Comparison of ENCODE assay signal across 37 mouse cellular contexts in the genomic region with DNA sequence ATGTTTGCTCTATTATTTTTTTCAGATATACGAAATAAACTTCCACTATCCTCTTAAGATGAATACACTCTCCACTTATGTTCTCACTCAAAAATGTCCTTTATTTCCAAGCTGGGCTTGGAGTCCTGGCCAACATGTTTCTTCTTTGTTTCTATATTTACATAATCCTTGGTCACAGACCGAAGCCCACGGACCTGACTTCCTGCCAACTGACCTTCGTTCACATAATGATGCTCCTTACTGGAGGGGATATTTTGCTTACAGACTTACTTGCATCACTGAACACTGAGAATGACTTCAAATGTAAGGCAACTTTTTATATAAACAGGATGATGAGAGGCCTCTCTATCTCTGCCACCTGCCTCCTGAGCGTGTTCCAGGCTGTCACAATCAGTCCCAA. TPM values are rescaled to one million over a fixed set of nuclear protein-coding genes. Genes with fewer than 3 reads are reported as not detected.
DNase-seq lines count a peak whose midpoint lies in the region; ATAC-seq and TF ChIP-seq lines count a peak whose summit lies in the region.
"Had no signal": no experiment of that assay in that cellular context is flagged by ENCODE, and none has a peak within 500 bp of the region (broad histone marks: within the 10 kb centered on the region; RNA-seq: fewer than 3 reads in every experiment).

No protein-coding gene starts in this region.

- peak; percentile 74 for DNase-seq in kidney, adult 11 months
- peak; percentile 0 for DNase-seq in midbrain, postnatal 0 days (ENCODE audit: low spot score)
- peak; percentile 75 to 88 for DNase-seq in kidney, postnatal 25 days
- DNase-seq: adrenal gland, postnatal 25 days; cerebellum, adult 18-20 months; forebrain, postnatal 0 days; heart, postnatal 14 days; layer of hippocampus, adult 9-11 months; lung, embryonic 14.5 days; lung, postnatal 14 days; retina, postnatal 1 day; right cerebral cortex, postnatal 14 days; thymus, adult 18-20 months; thymus, postnatal 25 days had no signal

- TF ChIP-seq CTCF in midbrain, postnatal 0 days (IDR thresholded peaks at IDR 0.05), result no peak
- TF ChIP-seq CTCF in intestine, postnatal 0 days (IDR thresholded peaks at IDR 0.05; ENCODE audit: low read depth), result no peak

- no peak for ATAC-seq in kidney, embryonic 15.5 days (replicated peaks; ENCODE audit: low FRiP score)
- no peak for ATAC-seq in midbrain, postnatal 0 days (ENCODE audit: low FRiP score)
- ATAC-seq in midbrain, embryonic 15.5 days (replicated peaks), result no peak
- ATAC-seq in forebrain, embryonic 15.5 days (replicated peaks), result no peak
- no peak for ATAC-seq in intestine, postnatal 0 days
- ATAC-seq: forebrain, postnatal 0 days; hindbrain, embryonic 16.5 days had no signal

- WGBS in kidney, embryonic 15.5 days, result 56% methylated on average over 5 of the region's 5 CpGs
- WGBS in midbrain, postnatal 0 days, result 61% methylated on average over 5 of the region's 5 CpGs
- WGBS in midbrain, embryonic 15.5 days, result 67% methylated on average over 5 of the region's 5 CpGs
- WGBS in forebrain, embryonic 15.5 days, result 74% methylated on average over 5 of the region's 5 CpGs
- WGBS in intestine, postnatal 0 days, result 66% methylated on average over 5 of the region's 5 CpGs

- no peaks in the 10 kb centered on the region for H3K36me3 ChIP-seq in kidney, embryonic 15.5 days
- H3K36me3 ChIP-seq in midbrain, postnatal 0 days (ENCODE audit: insufficient read depth, low read length), result no peaks in the 10 kb centered on the region
- no peaks in the 10 kb centered on the region for H3K36me3 ChIP-seq in midbrain, embryonic 15.5 days (replicated peaks)
- no peaks in the 10 kb centered on the region for H3K36me3 ChIP-seq in forebrain, embryonic 15.5 days
- H3K36me3 ChIP-seq in intestine, postnatal 0 days (ENCODE audit: control insufficient read depth, insufficient read depth), result no peaks in the 10 kb centered on the region
- H3K36me3 ChIP-seq: embryonic facial prominence, embryonic 13.5 days; forebrain, embryonic 10.5 days; G1E; hindbrain, embryonic 10.5 days; limb, embryonic 10.5 days; limb, embryonic 15.5 days; liver, embryonic 15.5 days; midbrain, embryonic 10.5 days had no signal

- no peaks in the 10 kb centered on the region for H3K4me1 ChIP-seq in kidney, embryonic 15.5 days
- H3K4me1 ChIP-seq in midbrain, postnatal 0 days (ENCODE audit: insufficient read depth, low read length), result no peaks in the 10 kb centered on the region
- no peaks in the 10 kb centered on the region for H3K4me1 ChIP-seq in midbrain, embryonic 15.5 days
- H3K4me1 ChIP-seq in forebrain, embryonic 15.5 days, result no peaks in the 10 kb centered on the region
- no peaks in the 10 kb centered on the region for H3K4me1 ChIP-seq in intestine, postnatal 0 days (replicated peaks; ENCODE audit: control insufficient read depth, insufficient read depth, low read length)
- H3K4me1 ChIP-seq: embryonic facial prominence, embryonic 13.5 days; forebrain, embryonic 10.5 days; hindbrain, embryonic 10.5 days; limb, embryonic 10.5 days; limb, embryonic 15.5 days; liver, embryonic 15.5 days; midbrain, embryonic 10.5 days had no signal

- no peak overlapping the region for H3K9ac ChIP-seq in kidney, embryonic 15.5 days
- no peak overlapping the region for H3K9ac ChIP-seq in midbrain, postnatal 0 days (replicated peaks; ENCODE audit: low read length, poor library complexity, severe bottlenecking)
- H3K9ac ChIP-seq in midbrain, embryonic 15.5 days, result no peak overlapping the region
- no peak overlapping the region for H3K9ac ChIP-seq in forebrain, embryonic 15.5 days (replicated peaks)
- H3K9ac ChIP-seq in intestine, postnatal 0 days (ENCODE audit: low read depth, low read length), result no peak overlapping the region
- H3K9ac ChIP-seq: embryonic facial prominence, embryonic 13.5 days; forebrain, postnatal 0 days; limb, embryonic 15.5 days; liver, embryonic 15.5 days; lung, embryonic 14.5 days had no signal

- H3K4me2 ChIP-seq in kidney, embryonic 15.5 days, result no peak overlapping the region
- no peak overlapping the region for H3K4me2 ChIP-seq in midbrain, postnatal 0 days (ENCODE audit: low read depth, low read length, poor library complexity, severe bottlenecking)
- H3K4me2 ChIP-seq in midbrain, embryonic 15.5 days, result no peak overlapping the region
- H3K4me2 ChIP-seq in forebrain, embryonic 15.5 days (replicated peaks), result no peak overlapping the region
- no peak overlapping the region for H3K4me2 ChIP-seq in intestine, postnatal 0 days (replicated peaks; ENCODE audit: low read depth)
- H3K4me2 ChIP-seq: embryonic facial prominence, embryonic 13.5 days; limb, embryonic 15.5 days; liver, embryonic 15.5 days; lung, embryonic 14.5 days had no signal

- H3K4me3 ChIP-seq in kidney, embryonic 15.5 days (replicated peaks), result no peak overlapping the region
- no peak overlapping the region for H3K4me3 ChIP-seq in midbrain, postnatal 0 days (ENCODE audit: low read depth, low read length)
- H3K4me3 ChIP-seq in midbrain, embryonic 15.5 days, result no peak overlapping the region
- no peak overlapping the region for H3K4me3 ChIP-seq in forebrain, embryonic 15.5 days
- H3K4me3 ChIP-seq in intestine, postnatal 0 days (ENCODE audit: low read depth, low read length), result no peak overlapping the region
- H3K4me3 ChIP-seq: embryonic facial prominence, embryonic 13.5 days; forebrain, embryonic 10.5 days; hindbrain, embryonic 10.5 days; limb, embryonic 10.5 days; limb, embryonic 15.5 days; liver, embryonic 15.5 days; midbrain, embryonic 10.5 days had no signal

- H3K27me3 ChIP-seq in kidney, embryonic 15.5 days, result no peaks in the 10 kb centered on the region
- no peaks in the 10 kb centered on the region for H3K27me3 ChIP-seq in midbrain, postnatal 0 days (ENCODE audit: insufficient read depth, low read length)
- no peaks in the 10 kb centered on the region for H3K27me3 ChIP-seq in midbrain, embryonic 15.5 days (replicated peaks)
- H3K27me3 ChIP-seq in forebrain, embryonic 15.5 days, result no peaks in the 10 kb centered on the region
- no peaks in the 10 kb centered on the region for H3K27me3 ChIP-seq in intestine, postnatal 0 days (replicated peaks; ENCODE audit: control insufficient read depth, insufficient read depth, low read length)
- H3K27me3 ChIP-seq: embryonic facial prominence, embryonic 13.5 days; limb, embryonic 15.5 days; liver, embryonic 15.5 days had no signal

- H3K27ac ChIP-seq in kidney, embryonic 15.5 days, result no peak overlapping the region
- H3K27ac ChIP-seq in midbrain, postnatal 0 days (ENCODE audit: low read depth, low read length), result no peak overlapping the region
- no peak overlapping the region for H3K27ac ChIP-seq in midbrain, embryonic 15.5 days
- no peak overlapping the region for H3K27ac ChIP-seq in forebrain, embryonic 15.5 days (replicated peaks)
- H3K27ac ChIP-seq in intestine, postnatal 0 days (ENCODE audit: low read depth, low read length), result no peak overlapping the region
- H3K27ac ChIP-seq: embryonic facial prominence, embryonic 13.5 days; forebrain, embryonic 10.5 days; hindbrain, embryonic 10.5 days; limb, embryonic 10.5 days; limb, embryonic 15.5 days; liver, embryonic 15.5 days; midbrain, embryonic 10.5 days had no signal

- no peaks in the 10 kb centered on the region for H3K9me3 ChIP-seq in kidney, embryonic 15.5 days (replicated peaks)
- H3K9me3 ChIP-seq in midbrain, postnatal 0 days (ENCODE audit: low read length), result no peaks in the 10 kb centered on the region
- H3K9me3 ChIP-seq in midbrain, embryonic 15.5 days, result no peaks in the 10 kb centered on the region
- no peaks in the 10 kb centered on the region for H3K9me3 ChIP-seq in forebrain, embryonic 15.5 days
- no peaks in the 10 kb centered on the region for H3K9me3 ChIP-seq in intestine, postnatal 0 days (ENCODE audit: control insufficient read depth)
- H3K9me3 ChIP-seq: embryonic facial prominence, embryonic 13.5 days; forebrain, embryonic 10.5 days; G1E; hindbrain, embryonic 10.5 days; limb, embryonic 10.5 days; limb, embryonic 15.5 days; liver, embryonic 15.5 days; midbrain, embryonic 10.5 days had no signal

RNA-seq across cellular contexts. Expression of gene Vmn1r5, which starts 13.6 kb away (rescaled TPM):
- polyA plus RNA-seq in kidney, embryonic 15.5 days (2015; fragmentation: Nextera tagmentation; extraction: Ambion mirVana), result not detected in 2 replicates
- not detected in 2 replicates for total RNA-seq in midbrain, postnatal 0 days (2014; rRNA removed)
- not detected in 2 replicates for polyA plus RNA-seq in midbrain, postnatal 0 days (2015; fragmentation: Nextera tagmentation; extraction: Ambion mirVana)
- not detected in 2 replicates for polyA plus RNA-seq in midbrain, embryonic 15.5 days (2015; fragmentation: Nextera tagmentation; extraction: Ambion mirVana)
- not detected in 2 replicates for polyA plus RNA-seq in forebrain, embryonic 15.5 days (2015; fragmentation: Nextera tagmentation; extraction: Ambion mirVana)
- not detected in 2 replicates for polyA plus RNA-seq in intestine, postnatal 0 days (2015; fragmentation: Nextera tagmentation; extraction: Ambion mirVana)
- total RNA-seq: adrenal gland, adult 18-20 months; adrenal gland, postnatal 25 days; common myeloid progenitor, adult 5-6 weeks; forebrain, postnatal 0 days; gastrocnemius, adult 8-10 months; gastrocnemius, postnatal 4 days; heart, postnatal 14 days; left cerebral cortex, postnatal 10 days; monocyte, adult 5-6 weeks had no signal
- polyA plus RNA-seq: embryonic facial prominence, embryonic 13.5 days; forebrain, embryonic 10.5 days; forebrain, postnatal 0 days; G1E; heart, embryonic 14.5 days; hindbrain, embryonic 10.5 days; hindbrain, embryonic 16.5 days; intestine, embryonic 14.5 days; limb, embryonic 10.5 days; limb, embryonic 15.5 days; liver, embryonic 15.5 days; lung, embryonic 14.5 days; midbrain, embryonic 10.5 days; neural tube, embryonic 14.5 days; stomach, embryonic 16.5 days had no signal

RNA-seq across cellular contexts. Expression of gene Vmn1r4, which starts 32.6 kb away (rescaled TPM):
- polyA plus RNA-seq in kidney, embryonic 15.5 days (2015; fragmentation: Nextera tagmentation; extraction: Ambion mirVana), result 0.28 and 0.39 TPM in 2 replicates
- 0.33 and 1.7 TPM in 2 replicates for total RNA-seq in midbrain, postnatal 0 days (2014; rRNA removed)
- 0.46 and 0.88 TPM in 2 replicates for polyA plus RNA-seq in midbrain, postnatal 0 days (2015; fragmentation: Nextera tagmentation; extraction: Ambion mirVana)
- polyA plus RNA-seq in midbrain, embryonic 15.5 days (2015; fragmentation: Nextera tagmentation; extraction: Ambion mirVana), result 0.50 and 0.61 TPM in 2 replicates
- 0.29 and 0.43 TPM in 2 replicates for polyA plus RNA-seq in forebrain, embryonic 15.5 days (2015; fragmentation: Nextera tagmentation; extraction: Ambion mirVana)
- 0.07 and 0.14 TPM in 2 replicates for polyA plus RNA-seq in intestine, postnatal 0 days (2015; fragmentation: Nextera tagmentation; extraction: Ambion mirVana)
- polyA plus RNA-seq: G1E had no signal

RNA-seq across cellular contexts. Expression of gene Nt5c3, which starts 32.7 kb away (rescaled TPM):
- polyA plus RNA-seq in kidney, embryonic 15.5 days (2015; fragmentation: Nextera tagmentation; extraction: Ambion mirVana), result 61.5 and 64.9 TPM in 2 replicates
- 83.2 and 98.4 TPM in 2 replicates for total RNA-seq in midbrain, postnatal 0 days (2014; rRNA removed)
- polyA plus RNA-seq in midbrain, postnatal 0 days (2015; fragmentation: Nextera tagmentation; extraction: Ambion mirVana), result 181 and 182 TPM in 2 replicates
- 163 and 169 TPM in 2 replicates for polyA plus RNA-seq in midbrain, embryonic 15.5 days (2015; fragmentation: Nextera tagmentation; extraction: Ambion mirVana)
- polyA plus RNA-seq in forebrain, embryonic 15.5 days (2015; fragmentation: Nextera tagmentation; extraction: Ambion mirVana), result 150 and 159 TPM in 2 replicates
- 43.6 and 44.7 TPM in 2 replicates for polyA plus RNA-seq in intestine, postnatal 0 days (2015; fragmentation: Nextera tagmentation; extraction: Ambion mirVana)

RNA-seq across cellular contexts. Expression of gene Vmn1r6, which starts 40.6 kb away (rescaled TPM):
- polyA plus RNA-seq in kidney, embryonic 15.5 days (2015; fragmentation: Nextera tagmentation; extraction: Ambion mirVana), result not detected in 2 replicates
- total RNA-seq in midbrain, postnatal 0 days (2014; rRNA removed), result not detected in 2 replicates
- not detected in 2 replicates for polyA plus RNA-seq in midbrain, postnatal 0 days (2015; fragmentation: Nextera tagmentation; extraction: Ambion mirVana)
- not detected in 2 replicates for polyA plus RNA-seq in midbrain, embryonic 15.5 days (2015; fragmentation: Nextera tagmentation; extraction: Ambion mirVana)
- polyA plus RNA-seq in forebrain, embryonic 15.5 days (2015; fragmentation: Nextera tagmentation; extraction: Ambion mirVana), result not detected in 2 replicates
- not detected in 2 replicates for polyA plus RNA-seq in intestine, postnatal 0 days (2015; fragmentation: Nextera tagmentation; extraction: Ambion mirVana)
- total RNA-seq: adrenal gland, adult 18-20 months; adrenal gland, postnatal 25 days; common myeloid progenitor, adult 5-6 weeks; forebrain, postnatal 0 days; gastrocnemius, adult 8-10 months; gastrocnemius, postnatal 4 days; heart, postnatal 14 days; left cerebral cortex, postnatal 10 days; monocyte, adult 5-6 weeks had no signal
- polyA plus RNA-seq: embryonic facial prominence, embryonic 13.5 days; forebrain, embryonic 10.5 days; forebrain, postnatal 0 days; G1E; heart, embryonic 14.5 days; hindbrain, embryonic 10.5 days; hindbrain, embryonic 16.5 days; intestine, embryonic 14.5 days; limb, embryonic 10.5 days; limb, embryonic 15.5 days; liver, embryonic 15.5 days; lung, embryonic 14.5 days; midbrain, embryonic 10.5 days; neural tube, embryonic 14.5 days; stomach, embryonic 16.5 days had no signal

Comparison
In these comparisons a context has a peak if more than half of its experiments do, and no peak if none do; other contexts are left out.
1. DNase-seq: peak in every context shown above with its lines; median percentile 82 in kidney, postnatal 25 days; 74 in kidney, adult 11 months; 0 in midbrain, postnatal 0 days.